Mouse (Mus musculus) lung, postnatal 0 days (tissue): Measurements from ENCODE around the gene Ociad2.

Source experiments
- CTCF ChIP-seq: IDR thresholded peaks from 2 replicates; pipeline ENCODE4 v1.5.1; 2016; ENCODE audit warnings: antibody characterized with exemption, mild to moderate bottlenecking
- EP300 ChIP-seq: IDR thresholded peaks from 2 replicates; pipeline ENCODE4 v1.6.1; 2016; ENCODE audit warnings: antibody characterized with exemption, mild to moderate bottlenecking, control low read depth

GRCm38 (mm10) chr5:73367906-73368305 is 27.1 kb upstream of the Ociad2 start:
- no peak for TF ChIP-seq CTCF
- TF ChIP-seq EP300 = no peak
